Mouse (Mus musculus) ES-E14 (cell line): ENCODE measurements around the gene Hrk.

Experiments used
- CHD2 ChIP-seq: IDR thresholded peaks from 2 replicates; pipeline ENCODE4 v1.6.1; 2014; ENCODE audit warnings: mild to moderate bottlenecking, low read depth, low read length, inconsistent platforms
- HCFC1 ChIP-seq: IDR thresholded peaks from 2 replicates; pipeline ENCODE4 v1.6.1; 2012; ENCODE audit warnings: low read length, inconsistent platforms, borderline replicate concordance; ENCODE audit not compliant: insufficient read depth
- MAFK ChIP-seq: IDR thresholded peaks from 2 replicates; pipeline ENCODE4 v1.6.1; 2014; ENCODE audit warnings: mild to moderate bottlenecking, low read depth, low read length, inconsistent platforms; ENCODE audit not compliant: insufficient read depth
- ZNF384 ChIP-seq: IDR thresholded peaks from 2 replicates; pipeline ENCODE4 v1.6.1; 2012; ENCODE audit warnings: low read depth, low read length, inconsistent platforms

DNA sequence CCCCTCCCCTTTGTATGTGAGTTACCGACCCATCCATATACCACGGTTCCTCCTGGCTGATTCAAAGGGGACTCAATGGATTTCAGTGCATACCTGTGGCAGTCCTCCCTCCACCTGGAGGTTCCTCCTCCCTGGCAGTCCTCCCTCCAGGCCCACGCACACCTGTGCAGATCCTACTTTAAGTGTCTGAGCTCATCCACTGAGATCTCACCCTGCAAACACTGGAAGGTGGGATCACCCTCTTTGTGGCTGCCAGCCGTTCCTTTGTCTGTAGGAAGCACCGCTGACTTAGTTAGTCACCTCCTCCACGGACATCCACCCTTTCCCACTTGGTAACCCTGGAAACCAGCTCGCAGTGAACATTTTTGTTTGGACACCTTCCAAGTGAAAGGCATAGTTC lies 13.2 kb downstream of the Hrk start:
- TF ChIP-seq CHD2 (no peak), ZNF384 (no peak), HCFC1 (no peak), MAFK (no peak)
